Mouse (Mus musculus) heart, embryonic 10.5 days (tissue): ENCODE data around the gene Tmem176a. TPM values are rescaled to one million over a fixed set of nuclear protein-coding genes. Genes with fewer than 3 reads are reported as not detected.
A peak's percentile ranks its signal among the peaks of the same experiment; 100 is the strongest.

ENCODE experiments used
- DNase-seq: peaks from one replicate; pipeline ENCODE4 v3.0.0-alpha.2; 2017; ENCODE audit warnings: low spot score
- H3K27ac ChIP-seq: fragments of 300-500 bp; sonication (generic); 2 replicates; pipeline ENCODE4 v1.5.1; 2016; ENCODE audit warnings: mild to moderate bottlenecking
- H3K27me3 ChIP-seq: fragments of 300-500 bp; sonication (generic); 2 replicates; pipeline ENCODE4 v1.6.1; 2016; ENCODE audit warnings: mild to moderate bottlenecking; ENCODE audit not compliant: poor library complexity, insufficient read depth, severe bottlenecking
- H3K36me3 ChIP-seq: fragments of 300-500 bp; sonication (generic); 2 replicates; pipeline ENCODE4 v1.6.1; 2016; ENCODE audit warnings: mild to moderate bottlenecking, moderate library complexity
- H3K4me1 ChIP-seq: fragments of 300-500 bp; sonication (generic); 2 replicates; pipeline ENCODE4 v1.6.1; 2016; ENCODE audit warnings: mild to moderate bottlenecking
- H3K4me3 ChIP-seq: fragments of 300-500 bp; sonication (generic); 2 replicates; pipeline ENCODE4 v1.5.1; 2016; ENCODE audit warnings: mild to moderate bottlenecking, moderate library complexity
- H3K9me3 ChIP-seq: fragments of 300-500 bp; sonication (generic); 2 replicates; pipeline ENCODE4 v1.6.1; 2016; ENCODE audit warnings: mild to moderate bottlenecking, moderate library complexity
- WGBS: fragments of 180-500 bp; shearing (Covaris S2); methylation state at CpG from one replicate; pipeline ENCODE4 v1.1.7; 2016; 5-methylcytosine and 5-hydroxymethylcytosine counted together
- polyA plus RNA-seq: library from polyadenylated mRNA; unstranded; fragments of >200 nt; fragmentation: Nextera tagmentation; extraction: Ambion mirVana; gene quantifications from 2 replicates; pipeline ENCODE4 v1.2.1, GENCODE M21; 2016

The Tmem176a gene
- polyA plus RNA-seq, 1 experiment from 2014 or later = 65.3 TPM

- Histone ChIP-seq H3K36me3 (no peaks in the 10 kb centered on the region), H3K27me3 (no peaks in the 10 kb centered on the region), H3K4me3 (no peak within 1 kb of the TSS), H3K27ac (no peak within 1 kb of the TSS), H3K4me1 (no peaks in the 10 kb centered on the region), H3K9me3 (no peaks in the 10 kb centered on the region)
- peak; percentile 43 for DNase-seq
- 71% methylated on average over 5 of the region's 5 CpGs for WGBS
Measured at GRCm38 (mm10) chr6:48872596-48872995, 31.9 kb downstream of the Tmem176a start, which contains the start of gene Aoc1. Gene Aoc1 (plus strand): TSS chr6:48872896.

- WGBS = 73% methylated on average over 4 of the region's 4 CpGs
- Histone ChIP-seq H3K4me1 (no peaks in the 10 kb centered on the region), H3K27ac (no peak overlapping the region), H3K4me3 (no peak overlapping the region), H3K27me3 (no peaks in the 10 kb centered on the region), H3K9me3 (no peaks in the 10 kb centered on the region), H3K36me3 (no peaks in the 10 kb centered on the region)
- peak; percentile 35 for DNase-seq
Measured at GRCm38 (mm10) chr6:48874576-48874975, 33.9 kb downstream of the Tmem176a start.

DNA sequence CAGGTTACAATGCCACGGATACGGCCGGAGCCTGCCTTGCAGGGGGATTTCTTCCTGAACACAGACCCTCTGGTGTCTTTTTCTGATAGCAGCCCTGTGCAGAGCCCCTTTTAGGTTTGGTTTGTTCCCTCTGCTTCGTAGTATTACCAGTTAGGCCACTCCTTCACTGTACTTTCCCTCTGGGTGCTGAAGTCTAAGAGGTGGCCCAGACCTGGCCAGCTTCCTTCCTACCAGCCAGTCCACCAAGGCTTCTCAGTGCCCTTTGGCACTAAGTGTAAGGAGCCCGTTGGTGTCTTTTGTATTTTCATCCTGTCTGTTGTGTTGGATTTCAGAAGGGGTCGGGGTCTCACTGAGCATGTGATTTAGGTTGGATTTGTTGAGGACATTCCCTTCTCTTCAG lies 34.8 kb downstream of the Tmem176a start:
- no peaks in the 10 kb centered on the region for H3K9me3 ChIP-seq
- H3K27me3 ChIP-seq = no peaks in the 10 kb centered on the region
- no peak overlapping the region for H3K4me3 ChIP-seq
- WGBS = 81% methylated on average over 6 of the region's 6 CpGs
- no peak overlapping the region for H3K27ac ChIP-seq
- peak; percentile 48 for DNase-seq
- H3K4me1 ChIP-seq = no peaks in the 10 kb centered on the region
- H3K36me3 ChIP-seq = no peaks in the 10 kb centered on the region

DNA sequence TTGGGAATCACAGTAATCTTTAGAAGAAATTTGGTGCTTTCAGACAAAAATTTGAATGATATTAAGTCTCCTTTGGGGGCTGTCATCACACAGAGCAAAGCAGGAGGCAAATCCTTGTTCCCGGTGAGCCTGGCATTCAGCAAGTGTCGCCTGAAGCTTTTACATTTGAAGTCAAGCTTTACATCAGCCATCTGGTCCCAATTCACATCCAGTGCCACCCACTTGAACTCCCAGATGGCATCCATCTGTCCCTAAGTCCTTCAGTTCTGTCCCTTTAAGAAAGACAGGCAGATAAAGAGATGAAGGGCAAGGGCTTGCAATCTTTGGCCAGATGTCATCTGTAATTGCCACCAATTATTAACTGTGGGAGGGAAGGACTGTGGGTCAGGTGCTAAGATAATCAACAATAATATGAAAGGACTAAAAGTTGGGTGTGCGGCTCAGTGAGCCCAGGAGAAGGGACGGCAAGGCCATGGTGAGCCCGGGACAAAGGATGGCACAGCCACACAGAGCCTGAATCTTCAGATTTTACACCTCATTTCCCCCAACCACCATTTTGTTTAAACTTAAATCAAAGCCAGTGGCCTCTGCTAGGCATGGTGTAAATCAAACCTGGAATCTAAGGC lies 35.9 kb downstream of the Tmem176a start:
- no peaks in the 10 kb centered on the region for H3K36me3 ChIP-seq
- no peak overlapping the region for H3K27ac ChIP-seq
- H3K4me3 ChIP-seq = no peak overlapping the region
- WGBS = 71% methylated on average over 5 of the region's 5 CpGs
- H3K27me3 ChIP-seq = no peaks in the 10 kb centered on the region
- peak; percentile 20 for DNase-seq
- H3K4me1 ChIP-seq = no peaks in the 10 kb centered on the region
- no peaks in the 10 kb centered on the region for H3K9me3 ChIP-seq

- Histone ChIP-seq H3K9me3 (no peaks in the 10 kb centered on the region), H3K27me3 (no peaks in the 10 kb centered on the region), H3K4me3 (no peak overlapping the region), H3K36me3 (no peaks in the 10 kb centered on the region), H3K4me1 (no peaks in the 10 kb centered on the region), H3K27ac (no peak overlapping the region)
- DNase-seq = peak; percentile 31
- WGBS = 56% methylated on average over 4 of the region's 4 CpGs
Measured at GRCm38 (mm10) chr6:48894203-48894602, 53.5 kb downstream of the Tmem176a start.

DNA sequence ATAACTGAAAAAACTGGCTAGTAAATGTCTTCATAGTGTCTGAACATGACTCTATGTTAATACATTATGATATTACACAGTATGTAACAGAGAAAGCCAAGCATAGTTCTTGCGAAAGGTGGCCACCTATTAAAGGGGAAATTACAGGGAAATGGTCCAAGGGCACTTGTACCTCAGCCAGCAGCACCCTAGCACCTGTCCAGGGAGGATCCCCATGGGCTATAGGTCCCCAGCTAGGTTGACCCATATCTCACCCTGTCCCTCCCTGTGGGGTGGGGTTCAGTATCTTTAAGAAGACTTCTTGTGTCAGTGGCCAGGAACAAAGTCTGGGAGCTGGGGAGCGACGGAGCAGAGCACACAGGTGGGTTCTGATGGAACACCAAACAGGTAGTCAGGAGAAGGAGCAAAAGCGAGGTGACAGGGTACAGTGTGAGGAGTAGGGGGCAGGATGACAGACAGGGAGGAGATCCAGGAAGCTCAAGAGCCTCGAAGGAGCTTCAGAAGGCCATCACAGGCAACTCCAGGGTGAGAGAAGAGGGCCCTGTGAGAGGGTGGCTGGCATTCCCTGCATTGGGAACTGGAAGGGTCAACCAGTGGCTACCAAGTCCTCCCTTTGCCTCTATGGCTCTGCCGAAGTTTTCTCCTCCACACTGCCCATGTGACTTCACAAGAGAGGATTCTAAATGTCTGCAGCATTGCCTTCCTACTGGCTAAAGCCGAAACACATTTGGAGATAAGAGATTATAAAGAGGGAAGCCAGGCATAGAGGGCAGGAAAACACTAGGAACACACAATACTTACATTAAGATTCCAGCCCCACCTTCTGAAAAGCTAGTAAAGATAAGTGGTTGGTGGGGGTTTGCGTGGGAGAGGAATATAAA lies 54.5 kb downstream of the Tmem176a start:
- no peaks in the 10 kb centered on the region for H3K36me3 ChIP-seq
- no peak overlapping the region for H3K4me3 ChIP-seq
- DNase-seq = peak; percentile 72
- no peaks in the 10 kb centered on the region for H3K27me3 ChIP-seq
- H3K4me1 ChIP-seq = no peaks in the 10 kb centered on the region
- no peak overlapping the region for H3K27ac ChIP-seq
- no peaks in the 10 kb centered on the region for H3K9me3 ChIP-seq
- WGBS = 77% methylated on average over 8 of the region's 8 CpGs

DNA sequence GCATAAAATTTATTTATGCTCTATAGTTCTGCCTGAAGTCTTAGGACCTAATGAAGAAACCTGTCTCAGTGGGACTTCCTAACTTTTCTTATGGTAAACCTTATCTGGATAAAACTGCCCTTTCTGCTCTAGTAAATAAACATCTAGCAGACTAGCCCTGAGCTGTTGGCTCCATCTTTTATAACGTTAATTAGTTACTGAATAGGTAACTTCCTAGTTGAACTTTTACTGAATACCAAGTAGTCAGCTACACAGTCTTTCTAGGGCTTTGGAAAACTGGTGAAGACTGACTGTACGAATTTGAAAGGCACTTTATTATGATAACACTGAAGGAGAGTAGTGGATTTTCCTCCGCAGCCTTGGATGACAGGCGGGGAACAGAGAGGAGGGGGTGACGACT lies 55.2 kb downstream of the Tmem176a start:
- no peaks in the 10 kb centered on the region for H3K36me3 ChIP-seq
- no peaks in the 10 kb centered on the region for H3K9me3 ChIP-seq
- 85% methylated on average over 5 of the region's 5 CpGs for WGBS
- no peak overlapping the region for H3K27ac ChIP-seq
- H3K4me3 ChIP-seq = no peak overlapping the region
- H3K4me1 ChIP-seq = no peaks in the 10 kb centered on the region
- DNase-seq = no peak
- no peaks in the 10 kb centered on the region for H3K27me3 ChIP-seq

Other genes with a start within 250 kb of the Tmem176a start
- gene Repin1, start 247.0 kb upstream of the Tmem176a start, polyA plus RNA-seq = 31.9 and 33.2 TPM in 2 replicates
- gene Gm44965, start 247.0 kb upstream of the Tmem176a start, polyA plus RNA-seq = 0.49 TPM in 1 of 2 replicates, not detected in the other
- 7.7 and 8.9 TPM in 2 replicates for gene Zfp775, start 238.9 kb upstream of the Tmem176a start, polyA plus RNA-seq
- 0.90 and 1.6 TPM in 2 replicates for gene AI854703, start 214.2 kb upstream of the Tmem176a start, polyA plus RNA-seq
- gene Gimap8, start 193.7 kb upstream of the Tmem176a start, polyA plus RNA-seq = 0.70 and 0.87 TPM in 2 replicates
- gene Gimap9, start 164.8 kb upstream of the Tmem176a start, polyA plus RNA-seq = 7.4 and 8.7 TPM in 2 replicates
- gene Gimap4, start 156.4 kb upstream of the Tmem176a start, polyA plus RNA-seq = 6.4 and 10.6 TPM in 2 replicates
- gene Gimap6, start 132.7 kb upstream of the Tmem176a start, polyA plus RNA-seq = 21.3 and 26.0 TPM in 2 replicates
- gene Gm28053, start 122.3 kb upstream of the Tmem176a start, polyA plus RNA-seq = 1.9 and 2.5 TPM in 2 replicates
- gene Gimap7, start 122.3 kb upstream of the Tmem176a start, polyA plus RNA-seq = not detected in 2 replicates
- 14.6 and 19.0 TPM in 2 replicates for gene Gimap1, start 101.9 kb upstream of the Tmem176a start, polyA plus RNA-seq
- 2.7 and 4.0 TPM in 2 replicates for gene Gimap5, start 94.7 kb upstream of the Tmem176a start, polyA plus RNA-seq
- gene Gimap3, start 70.1 kb upstream of the Tmem176a start, polyA plus RNA-seq = 0.11 TPM in 1 of 2 replicates, not detected in the other
- gene Tmem176b, start 577 bp downstream of the Tmem176a start, polyA plus RNA-seq = 150 and 178 TPM in 2 replicates
- gene Aoc1, start 32.0 kb downstream of the Tmem176a start, polyA plus RNA-seq = not detected in 2 replicates
- 0.05 TPM in 1 of 2 replicates, not detected in the other for gene 1600015I10Rik, start 89.0 kb downstream of the Tmem176a start, polyA plus RNA-seq
- gene Doxl2, start 134.0 kb downstream of the Tmem176a start, polyA plus RNA-seq = not detected in 2 replicates
- gene Svs1, start 145.9 kb downstream of the Tmem176a start, polyA plus RNA-seq = not detected in 2 replicates
- gene Gpnmb, start 195.6 kb downstream of the Tmem176a start, polyA plus RNA-seq = 0.05 TPM in 2 replicates
- 60.2 and 63.1 TPM in 2 replicates for gene Malsu1, start 232.9 kb downstream of the Tmem176a start, polyA plus RNA-seq